Mouse (Mus musculus) thymus, adult 2 months (tissue): ENCODE data around the gene Mob1a.

Experiments
- CTCF ChIP-seq: fragments of 200-500 bp; IDR thresholded peaks from 2 replicates; pipeline ENCODE4 v1.5.1; 2012; ENCODE audit warnings: mild to moderate bottlenecking, control low read depth, low read length, moderate library complexity, borderline replicate concordance; ENCODE audit not compliant: control insufficient read depth, poor library complexity, insufficient read depth; ENCODE audit errors: extremely low read depth
- POLR2A ChIP-seq: fragments of 200-500 bp; IDR thresholded peaks from 2 replicates; pipeline ENCODE4 v1.6.1; 2012; ENCODE audit warnings: mild to moderate bottlenecking, low read length, control low read depth, moderate library complexity; ENCODE audit not compliant: control insufficient read depth, poor library complexity, insufficient read depth; ENCODE audit errors: extremely low read depth

DNA sequence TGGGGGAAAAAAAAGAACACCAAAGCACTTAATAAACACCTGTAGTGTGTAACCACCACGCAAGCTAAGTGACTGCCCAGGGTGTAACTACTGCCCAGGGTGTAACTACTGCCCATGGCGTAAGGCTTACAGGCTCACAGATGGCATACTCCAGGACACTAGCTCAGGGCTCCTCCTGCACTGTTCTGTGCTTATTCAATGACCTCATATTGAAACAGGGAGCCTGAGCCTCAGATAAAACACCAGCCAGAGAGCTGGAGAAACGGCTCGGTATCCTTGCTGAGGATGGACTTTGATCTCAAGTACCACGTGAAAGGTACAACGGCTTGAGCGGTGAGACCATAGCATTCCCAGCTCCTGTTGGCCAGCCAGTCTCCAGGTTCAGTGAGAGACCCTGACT, 13.8 kb upstream of the Mob1a start:
- TF ChIP-seq CTCF (no peak), POLR2A (no peak)
